19 mouse cellular contexts compared by ENCODE assay signal in genomic region chr3:29525298-29525962, GRCm38 (mm10).
DNase-seq lines count a peak whose midpoint lies in the region; ATAC-seq and TF ChIP-seq lines count a peak whose summit lies in the region.
"Had no signal": no experiment of that assay in that cellular context is flagged by ENCODE, and none has a peak within 500 bp of the region (broad histone marks: within the 10 kb centered on the region; RNA-seq: fewer than 3 reads in every experiment).

No protein-coding gene starts in this region.

- H3K4me3 ChIP-seq in hindbrain, embryonic 13.5 days, result no peak overlapping the region
- no peak overlapping the region for H3K4me3 ChIP-seq in hindbrain, embryonic 12.5 days
- no peak overlapping the region for H3K4me3 ChIP-seq in midbrain, postnatal 0 days (ENCODE audit: low read depth, low read length)
- H3K4me3 ChIP-seq in midbrain, embryonic 10.5 days, result no peak overlapping the region
- no peak overlapping the region for H3K4me3 ChIP-seq in forebrain, postnatal 0 days (ENCODE audit: low read depth, low read length)
- H3K4me3 ChIP-seq: heart, embryonic 12.5 days; myocyte had no signal

- TF ChIP-seq CTCF in midbrain, postnatal 0 days (IDR thresholded peaks at IDR 0.05), result no peak
- TF ChIP-seq CTCF in forebrain, postnatal 0 days (IDR thresholded peaks at IDR 0.05; ENCODE audit: low read depth), result no peak

- no peaks in the 10 kb centered on the region for H3K4me1 ChIP-seq in hindbrain, embryonic 13.5 days (replicated peaks)
- H3K4me1 ChIP-seq in hindbrain, embryonic 12.5 days, result no peaks in the 10 kb centered on the region
- H3K4me1 ChIP-seq in midbrain, postnatal 0 days (ENCODE audit: insufficient read depth, low read length), result no peaks in the 10 kb centered on the region
- H3K4me1 ChIP-seq in midbrain, embryonic 10.5 days, result no peaks in the 10 kb centered on the region
- H3K4me1 ChIP-seq in forebrain, postnatal 0 days (ENCODE audit: insufficient read depth), result no peaks in the 10 kb centered on the region; the same call in 1 of the 2 replicates
- H3K4me1 ChIP-seq: heart, embryonic 12.5 days had no signal

- peak; percentile 23 for DNase-seq in midbrain, postnatal 0 days (ENCODE audit: low spot score)
- DNase-seq in midbrain, embryonic 10.5 days (ENCODE audit: low spot score), result no peak
- peak; percentile 50 for DNase-seq in forebrain, postnatal 0 days
- peak; percentile 49 for DNase-seq in retina, postnatal 1 day
- no peak for DNase-seq in B cell, adult 2 months
- DNase-seq: adrenal gland, adult 8-10 months; heart, postnatal 14 days; kidney, adult 2 months; kidney, postnatal 10 days; liver; liver, postnatal 0 days; lung, postnatal 10 days; midbrain, embryonic 14.5 days; thymus, postnatal 36 days had no signal

- 69% methylated on average over 11 of the region's 11 CpGs for WGBS in hindbrain, embryonic 13.5 days
- WGBS in hindbrain, embryonic 12.5 days, result 74% methylated on average over 11 of the region's 11 CpGs
- 80% methylated on average over 11 of the region's 11 CpGs for WGBS in midbrain, postnatal 0 days
- WGBS in midbrain, embryonic 10.5 days, result 91% methylated on average over 11 of the region's 11 CpGs
- WGBS in forebrain, postnatal 0 days, result 43% methylated on average over 11 of the region's 11 CpGs

- H3K36me3 ChIP-seq in hindbrain, embryonic 13.5 days, result no peaks in the 10 kb centered on the region
- H3K36me3 ChIP-seq in hindbrain, embryonic 12.5 days, result no peaks in the 10 kb centered on the region
- H3K36me3 ChIP-seq in midbrain, postnatal 0 days (ENCODE audit: insufficient read depth, low read length), result no peaks in the 10 kb centered on the region
- H3K36me3 ChIP-seq in midbrain, embryonic 10.5 days, result no peaks in the 10 kb centered on the region
- no peaks in the 10 kb centered on the region for H3K36me3 ChIP-seq in forebrain, postnatal 0 days (ENCODE audit: insufficient read depth)
- H3K36me3 ChIP-seq: heart, embryonic 12.5 days had no signal

- H3K9ac ChIP-seq in hindbrain, embryonic 13.5 days, result no peak overlapping the region
- no peak overlapping the region for H3K9ac ChIP-seq in hindbrain, embryonic 12.5 days
- H3K9ac ChIP-seq in midbrain, postnatal 0 days (replicated peaks; ENCODE audit: low read length, poor library complexity, severe bottlenecking), result no peak overlapping the region
- H3K9ac ChIP-seq in forebrain, postnatal 0 days, result no peak overlapping the region
- H3K9ac ChIP-seq: heart, embryonic 12.5 days; liver, postnatal 0 days had no signal

- H3K4me2 ChIP-seq in hindbrain, embryonic 13.5 days, result no peak overlapping the region
- no peak overlapping the region for H3K4me2 ChIP-seq in hindbrain, embryonic 12.5 days (replicated peaks)
- H3K4me2 ChIP-seq in midbrain, postnatal 0 days (ENCODE audit: low read depth, low read length, poor library complexity, severe bottlenecking), result no peak overlapping the region
- no peak overlapping the region for H3K4me2 ChIP-seq in forebrain, postnatal 0 days (ENCODE audit: low read depth)
- H3K4me2 ChIP-seq: heart, embryonic 12.5 days had no signal

- H3K27me3 ChIP-seq in hindbrain, embryonic 13.5 days, result no peaks in the 10 kb centered on the region
- no peaks in the 10 kb centered on the region for H3K27me3 ChIP-seq in hindbrain, embryonic 12.5 days
- H3K27me3 ChIP-seq in midbrain, postnatal 0 days (ENCODE audit: insufficient read depth, low read length), result no peaks in the 10 kb centered on the region
- H3K27me3 ChIP-seq in midbrain, embryonic 10.5 days (ENCODE audit: low read depth, poor library complexity, severe bottlenecking), result no peaks in the 10 kb centered on the region
- no peaks in the 10 kb centered on the region for H3K27me3 ChIP-seq in forebrain, postnatal 0 days (ENCODE audit: insufficient read depth, low read length)
- H3K27me3 ChIP-seq: heart, embryonic 12.5 days had no signal

- H3K9me3 ChIP-seq in hindbrain, embryonic 13.5 days, result no peaks in the 10 kb centered on the region
- H3K9me3 ChIP-seq in hindbrain, embryonic 12.5 days (replicated peaks), result no peaks in the 10 kb centered on the region
- no peaks in the 10 kb centered on the region for H3K9me3 ChIP-seq in midbrain, postnatal 0 days (ENCODE audit: low read length)
- no peaks in the 10 kb centered on the region for H3K9me3 ChIP-seq in midbrain, embryonic 10.5 days (replicated peaks)
- H3K9me3 ChIP-seq in forebrain, postnatal 0 days (ENCODE audit: low read length), result no peaks in the 10 kb centered on the region
- H3K9me3 ChIP-seq: heart, embryonic 12.5 days had no signal

- ATAC-seq in hindbrain, embryonic 13.5 days (ENCODE audit: low FRiP score), result peak; percentile 49; the same call in 1 of the 2 replicates
- ATAC-seq in hindbrain, embryonic 12.5 days (ENCODE audit: low FRiP score), result no peak
- ATAC-seq in midbrain, postnatal 0 days (ENCODE audit: low FRiP score), result no peak
- ATAC-seq in forebrain, postnatal 0 days, result peak; percentile 65
- ATAC-seq: inflammation-experienced regulatory T-cells, adult 6 months; liver, postnatal 0 days had no signal

- no peak overlapping the region for H3K27ac ChIP-seq in hindbrain, embryonic 13.5 days
- H3K27ac ChIP-seq in hindbrain, embryonic 12.5 days, result no peak overlapping the region
- H3K27ac ChIP-seq in midbrain, postnatal 0 days (ENCODE audit: low read depth, low read length), result no peak overlapping the region
- no peak overlapping the region for H3K27ac ChIP-seq in midbrain, embryonic 10.5 days (replicated peaks)
- H3K27ac ChIP-seq in forebrain, postnatal 0 days (ENCODE audit: low read depth, low read length), result no peak overlapping the region

Comparison
In these comparisons a context has a peak if more than half of its experiments do, and no peak if none do; other contexts are left out.
1. ATAC-seq: peak in hindbrain, embryonic 13.5 days (single experiment) and forebrain, postnatal 0 days (single experiment); none in hindbrain, embryonic 12.5 days (single experiment) and midbrain, postnatal 0 days (single experiment).
2. DNase-seq: peak in midbrain, postnatal 0 days (single experiment), forebrain, postnatal 0 days (single experiment) and retina, postnatal 1 day (single experiment); none in midbrain, embryonic 10.5 days (single experiment) and B cell, adult 2 months (0 of 2).